Mouse (Mus musculus): ENCODE data around the gene Slc25a1. TPM values are rescaled to one million over a fixed set of nuclear protein-coding genes. Genes with fewer than 3 reads are reported as not detected.
A peak's percentile ranks its signal among the peaks of the same experiment; 100 is the strongest.

Gene Slc25a1
- polyA plus RNA-seq, 1 experiment from 2014 or later = 131 TPM

DNA sequence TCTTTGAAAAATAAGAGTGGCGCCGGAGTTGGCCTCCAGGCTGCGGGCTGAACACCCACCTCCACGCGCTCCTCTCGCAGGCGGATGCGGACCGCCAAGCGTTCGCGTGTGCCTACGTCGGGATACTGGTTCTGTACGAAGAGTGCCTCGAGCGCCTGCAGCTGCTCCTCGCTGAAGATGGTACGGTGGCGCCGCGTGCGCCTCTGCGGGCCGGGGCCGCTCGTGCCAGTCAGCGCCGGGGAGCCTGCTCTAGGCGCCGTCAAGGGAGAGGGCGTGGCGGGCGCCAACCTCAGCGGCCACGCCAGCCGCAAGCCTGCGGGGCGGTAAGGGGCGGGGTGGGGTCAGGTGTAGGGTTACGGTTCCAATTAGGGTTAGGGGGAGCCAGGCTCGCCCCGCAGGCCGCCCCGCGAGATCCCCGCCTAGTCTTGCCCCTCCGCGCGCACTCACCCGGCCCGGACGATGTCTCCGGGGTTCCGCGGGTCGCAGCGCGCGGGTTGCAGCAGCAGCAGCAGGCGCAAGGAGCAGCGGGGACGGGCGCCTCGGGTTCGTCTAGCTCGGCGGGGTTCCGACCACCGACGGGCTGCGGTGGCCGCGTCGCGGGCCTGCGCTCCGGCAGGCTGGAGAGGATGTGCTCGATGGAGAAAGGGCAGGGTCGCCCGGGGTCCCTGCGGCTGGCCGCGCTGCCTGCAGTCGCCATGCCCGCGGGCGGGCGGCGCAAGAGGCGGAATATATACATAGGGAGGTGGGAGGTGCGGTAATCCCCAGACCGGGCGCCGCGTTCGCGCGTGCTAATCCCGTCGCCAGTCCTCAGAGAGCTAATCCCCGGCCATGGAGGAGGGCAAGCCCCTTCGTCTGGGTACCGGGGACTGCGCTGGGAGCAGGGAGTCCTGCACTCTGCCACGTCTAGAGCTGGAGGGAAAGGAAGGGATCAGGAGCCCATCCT lies 13.4 kb downstream of the Slc25a1 start, which contains the start of gene Gsc2:
Gene Gsc2 (minus strand): TSS at position 753 of the 943 bp plus-strand sequence.
- H3K9ac ChIP-seq (ENCODE audit: low read length) = no peak within 1 kb of the TSS
- H3K4me3 ChIP-seq (ENCODE audit: low read depth, low read length) = peak within 1 kb of the TSS; percentile 25
- DNase-seq (ENCODE audit: low spot score) (peak; percentile 42), ATAC-seq (ENCODE audit: insufficient read depth, low FRiP score, low TSS enrichment) (peak; percentile 24; the same call in 1 of the 2 replicates)
- H3K4me1 ChIP-seq (ENCODE audit: control insufficient read depth, insufficient read depth, low read length) = peaks cover 10% of the 10 kb centered on the region
- peaks cover 61% of the 10 kb centered on the region for H3K27me3 ChIP-seq (ENCODE audit: control insufficient read depth, insufficient read depth, low read length)
- H3K27ac ChIP-seq (ENCODE audit: low read depth, low read length) = no peak within 1 kb of the TSS
- H3K36me3 ChIP-seq (ENCODE audit: control insufficient read depth, insufficient read depth, low read length) = no peaks in the 10 kb centered on the region
- no peaks in the 10 kb centered on the region for H3K9me3 ChIP-seq (ENCODE audit: control insufficient read depth, low read length)
- under 1% methylated on average over 97 of the region's 106 CpGs for WGBS
- H3K4me2 ChIP-seq (ENCODE audit: low read depth) = peak within 1 kb of the TSS; percentile 33

DNA sequence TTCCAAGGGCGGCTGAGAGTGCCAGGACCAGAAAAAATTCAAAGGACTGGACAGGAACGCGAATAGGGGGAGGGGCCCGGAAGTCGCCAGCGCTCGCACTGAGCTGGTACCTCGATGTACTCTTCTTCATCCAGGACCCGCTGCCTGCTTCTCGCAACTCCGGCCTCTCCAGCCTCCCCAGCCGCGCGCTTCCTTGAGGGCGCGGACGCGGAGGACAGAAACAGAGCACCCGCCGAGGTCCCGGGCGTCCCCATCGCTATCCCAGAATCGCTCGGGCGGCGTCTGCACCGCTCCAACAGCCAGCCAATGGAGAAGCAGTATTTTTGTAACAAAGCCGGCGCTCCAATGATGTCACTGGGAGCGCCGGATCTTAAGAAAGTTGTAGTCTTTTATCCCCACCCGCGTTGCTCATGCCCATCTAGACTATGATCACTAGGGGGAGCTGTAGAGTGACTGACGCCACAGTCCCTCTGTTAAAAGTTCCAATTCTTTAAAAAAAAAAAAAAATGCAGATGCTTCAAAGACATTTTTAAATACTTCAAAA lies 16.9 kb downstream of the Slc25a1 start, which contains the start of gene Ess2:
Gene Ess2 (minus strand): TSS at position 297 of the 544 bp plus-strand sequence.
- DNase-seq (ENCODE audit: low spot score) = peak; percentile 93
- WGBS = under 1% methylated on average over 35 of the region's 35 CpGs
- 0 out of 2 replicates have a peak within 1 kb of the TSS, but pooled peaks have one; percentile 35 for H3K27ac ChIP-seq (ENCODE audit: low read depth, low read length)

DNA sequence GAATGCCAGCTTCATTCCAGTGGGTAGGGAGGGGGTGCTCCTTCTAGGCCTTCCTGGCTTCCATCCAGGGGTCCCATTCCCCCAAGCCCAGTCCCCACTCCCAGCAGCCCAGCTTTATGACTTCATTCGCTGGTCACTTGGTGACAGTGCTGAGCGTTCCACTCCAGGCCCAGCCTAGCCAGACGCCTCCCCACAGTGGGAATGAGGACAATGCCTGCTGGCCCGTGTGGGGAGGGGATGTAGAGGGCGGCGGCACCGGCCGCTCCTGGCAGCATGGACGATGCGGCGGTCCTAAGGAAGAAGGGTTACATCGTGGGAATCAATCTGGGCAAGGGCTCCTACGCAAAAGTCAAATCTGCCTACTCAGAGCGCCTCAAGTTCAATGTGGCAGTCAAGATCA lies 29.6 kb downstream of the Slc25a1 start, which contains the start of the genes Dgcr2 and Tssk2:
Gene Dgcr2 (minus strand): TSS at position 101 of the 400 bp plus-strand sequence.
Gene Tssk2 (plus strand): TSS at position 176 of the 400 bp plus-strand sequence.
- peaks cover 14% of the 10 kb centered on the region for H3K36me3 ChIP-seq (ENCODE audit: control insufficient read depth, insufficient read depth, low read length)
- 94% methylated on average over 14 of the region's 14 CpGs for WGBS
- no peak within 1 kb of the TSS for H3K9ac ChIP-seq (ENCODE audit: low read length)
- no peak for ATAC-seq (ENCODE audit: insufficient read depth, low FRiP score, low TSS enrichment)
- H3K27ac ChIP-seq (ENCODE audit: low read depth, low read length) = no peak within 1 kb of the TSS
- H3K4me3 ChIP-seq (ENCODE audit: low read depth, low read length) = no peak within 1 kb of the TSS
- H3K9me3 ChIP-seq (ENCODE audit: control insufficient read depth, low read length) = no peaks in the 10 kb centered on the region
- no peak for DNase-seq (ENCODE audit: low spot score)
- no peaks in the 10 kb centered on the region for H3K4me1 ChIP-seq (ENCODE audit: control insufficient read depth, insufficient read depth, low read length)
- H3K4me2 ChIP-seq (ENCODE audit: low read depth) = no peak within 1 kb of the TSS
- no peaks in the 10 kb centered on the region for H3K27me3 ChIP-seq (ENCODE audit: control insufficient read depth, insufficient read depth, low read length)

More for the DNA sequence above, 16.9 kb downstream of the Slc25a1 start, which contains the start of gene Ess2:
- Histone ChIP-seq H3K4me2 (ENCODE audit: low read depth) (peak within 1 kb of the TSS; percentile 74), H3K4me3 (ENCODE audit: low read depth, low read length) (peak within 1 kb of the TSS; percentile 67), H3K27me3 (ENCODE audit: control insufficient read depth, insufficient read depth, low read length) (peaks cover 43% of the 10 kb centered on the region), H3K9ac (ENCODE audit: low read length) (peak within 1 kb of the TSS; percentile 73), H3K4me1 (ENCODE audit: control insufficient read depth, insufficient read depth, low read length) (peaks cover 10% of the 10 kb centered on the region), H3K36me3 (ENCODE audit: control insufficient read depth, insufficient read depth, low read length) (peaks cover 14% of the 10 kb centered on the region), H3K9me3 (ENCODE audit: control insufficient read depth, low read length) (no peaks in the 10 kb centered on the region)
- peak; percentile 89 for ATAC-seq (ENCODE audit: insufficient read depth, low FRiP score, low TSS enrichment)

DNA sequence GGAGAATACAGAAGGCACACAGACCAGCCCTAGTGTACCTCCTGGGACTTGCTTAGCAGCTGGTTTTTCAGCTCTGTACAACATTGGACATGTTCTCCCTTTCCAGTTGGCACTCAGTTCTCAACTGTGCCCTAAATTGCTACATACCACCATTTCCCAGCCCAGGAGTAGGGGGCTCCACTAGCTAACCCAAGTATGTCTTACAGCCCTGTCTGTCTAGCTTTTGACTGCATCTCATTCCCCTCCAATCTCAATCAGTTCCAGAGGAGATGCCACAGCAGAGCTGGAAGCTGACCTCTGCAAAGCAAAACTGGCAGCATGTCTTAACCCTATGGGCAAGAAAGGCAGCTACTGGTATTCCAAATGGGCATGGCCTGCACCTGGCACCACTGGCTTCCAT lies 31.9 kb downstream of the Slc25a1 start:
- Histone ChIP-seq H3K4me2 (ENCODE audit: low read depth) (no peak overlapping the region), H3K27ac (ENCODE audit: low read depth, low read length) (no peak overlapping the region), H3K4me1 (ENCODE audit: control insufficient read depth, insufficient read depth, low read length) (no peaks in the 10 kb centered on the region), H3K9ac (ENCODE audit: low read length) (no peak overlapping the region), H3K9me3 (ENCODE audit: control insufficient read depth, low read length) (no peaks in the 10 kb centered on the region), H3K27me3 (ENCODE audit: control insufficient read depth, insufficient read depth, low read length) (no peaks in the 10 kb centered on the region), H3K4me3 (ENCODE audit: low read depth, low read length) (no peak overlapping the region), H3K36me3 (ENCODE audit: control insufficient read depth, insufficient read depth, low read length) (no peaks in the 10 kb centered on the region)
- DNase-seq (ENCODE audit: low spot score) = no peak
- ATAC-seq (ENCODE audit: insufficient read depth, low FRiP score, low TSS enrichment) = no peak

DNA sequence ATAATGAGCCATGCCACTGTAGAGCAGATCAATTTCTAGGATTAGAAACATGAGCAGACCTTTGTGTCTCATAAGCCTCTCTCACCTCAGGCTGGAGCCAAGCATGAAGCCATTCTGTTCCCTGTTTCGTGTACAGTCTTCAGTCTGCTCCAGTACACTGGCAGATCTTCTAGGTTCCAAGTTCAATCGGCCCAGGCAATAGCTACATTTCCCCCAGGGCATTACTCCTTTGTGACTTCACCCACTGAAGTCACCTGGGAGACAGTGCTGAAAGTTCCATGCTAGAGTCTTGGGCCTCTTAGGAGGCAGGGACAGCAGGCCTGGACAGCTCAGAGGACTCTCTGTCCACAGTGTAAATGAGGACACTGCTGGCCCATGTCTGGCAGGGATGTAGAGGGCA lies 34.1 kb downstream of the Slc25a1 start, which contains the start of gene Tssk1:
Gene Tssk1 (plus strand): TSS at position 301 of the 400 bp plus-strand sequence.
- H3K4me2 ChIP-seq (ENCODE audit: low read depth) = no peak within 1 kb of the TSS
- DNase-seq (ENCODE audit: low spot score) (no peak), ATAC-seq (ENCODE audit: insufficient read depth, low FRiP score, low TSS enrichment) (no peak)
- H3K9ac ChIP-seq (ENCODE audit: low read length) = no peak within 1 kb of the TSS
- 86% methylated on average over 2 of the region's 2 CpGs for WGBS
- peaks cover 8% of the 10 kb centered on the region for H3K4me1 ChIP-seq (ENCODE audit: control insufficient read depth, insufficient read depth, low read length)
- H3K36me3 ChIP-seq (ENCODE audit: control insufficient read depth, insufficient read depth, low read length) = no peaks in the 10 kb centered on the region
- no peak within 1 kb of the TSS for H3K27ac ChIP-seq (ENCODE audit: low read depth, low read length)
- no peaks in the 10 kb centered on the region for H3K27me3 ChIP-seq (ENCODE audit: control insufficient read depth, insufficient read depth, low read length)
- no peak within 1 kb of the TSS for H3K4me3 ChIP-seq (ENCODE audit: low read depth, low read length)
- no peaks in the 10 kb centered on the region for H3K9me3 ChIP-seq (ENCODE audit: control insufficient read depth, low read length)

DNA sequence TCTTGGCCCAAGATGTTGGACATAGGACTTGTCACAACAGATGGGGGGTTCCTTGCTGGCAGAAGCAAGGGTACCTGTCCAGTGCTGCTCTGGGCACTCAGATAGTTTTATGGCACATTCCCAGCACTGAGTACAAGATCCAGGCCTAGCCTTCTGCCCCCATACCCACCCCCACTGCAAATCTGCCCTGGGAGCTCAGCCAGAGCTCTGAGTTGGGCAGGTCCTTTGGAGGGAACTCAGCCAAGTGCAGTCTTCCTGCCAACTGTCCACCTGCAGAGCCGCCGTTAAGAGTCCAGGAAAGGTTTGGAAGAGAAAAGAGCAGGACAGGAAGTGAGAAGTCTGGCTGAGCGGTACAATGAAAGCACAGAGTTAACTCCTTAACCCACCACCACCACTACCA lies 35.4 kb downstream of the Slc25a1 start:
- Histone ChIP-seq H3K27me3 (ENCODE audit: control insufficient read depth, insufficient read depth, low read length) (no peaks in the 10 kb centered on the region), H3K27ac (ENCODE audit: low read depth, low read length) (no peak overlapping the region), H3K4me1 (ENCODE audit: control insufficient read depth, insufficient read depth, low read length) (peaks cover 8% of the 10 kb centered on the region), H3K36me3 (ENCODE audit: control insufficient read depth, insufficient read depth, low read length) (no peaks in the 10 kb centered on the region), H3K9ac (ENCODE audit: low read length) (no peak overlapping the region), H3K4me2 (ENCODE audit: low read depth) (no peak overlapping the region), H3K4me3 (ENCODE audit: low read depth, low read length) (no peak overlapping the region), H3K9me3 (ENCODE audit: control insufficient read depth, low read length) (no peaks in the 10 kb centered on the region)
- ATAC-seq (ENCODE audit: insufficient read depth, low FRiP score, low TSS enrichment) = no peak
- DNase-seq (ENCODE audit: low spot score) = no peak
- 89% methylated on average over 3 of the region's 3 CpGs for WGBS

DNA sequence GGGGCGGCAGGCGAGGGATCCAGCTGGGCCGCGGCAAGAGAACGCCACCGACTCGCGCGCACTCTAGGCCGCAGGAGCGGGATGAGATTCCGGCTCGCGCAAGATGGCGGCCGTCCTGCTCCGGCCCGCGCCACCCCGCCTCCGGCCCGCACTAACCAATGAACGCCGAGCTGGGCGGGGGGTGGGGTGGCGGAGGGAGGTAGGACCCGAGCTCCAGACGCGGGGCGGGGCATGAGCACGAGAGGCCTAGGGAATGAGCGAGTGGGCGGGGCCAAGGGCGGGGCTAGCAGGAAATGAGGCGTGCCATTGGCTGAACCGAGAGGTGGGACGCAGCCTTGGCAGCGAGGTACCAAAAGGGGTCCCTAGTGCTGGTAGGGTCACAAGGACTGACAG lies 36.5 kb downstream of the Slc25a1 start, which contains the start of gene Gm20518:
Gene Gm20518 (minus strand): TSS at position 105 of the 393 bp plus-strand sequence.
- DNase-seq (ENCODE audit: low spot score) = peak; percentile 100
- WGBS = under 1% methylated on average over 38 of the region's 38 CpGs
- Histone ChIP-seq H3K9me3 (ENCODE audit: control insufficient read depth, low read length) (no peaks in the 10 kb centered on the region), H3K4me1 (ENCODE audit: control insufficient read depth, insufficient read depth, low read length) (peaks cover 8% of the 10 kb centered on the region), H3K4me2 (ENCODE audit: low read depth) (peak within 1 kb of the TSS; percentile 60), H3K36me3 (ENCODE audit: control insufficient read depth, insufficient read depth, low read length) (no peaks in the 10 kb centered on the region), H3K27me3 (ENCODE audit: control insufficient read depth, insufficient read depth, low read length) (no peaks in the 10 kb centered on the region), H3K9ac (ENCODE audit: low read length) (peak within 1 kb of the TSS; percentile 99), H3K27ac (ENCODE audit: low read depth, low read length) (peak within 1 kb of the TSS; percentile 90), H3K4me3 (ENCODE audit: low read depth, low read length) (peak within 1 kb of the TSS; percentile 99)
- peak; percentile 97 for ATAC-seq (ENCODE audit: insufficient read depth, low FRiP score, low TSS enrichment)

DNA sequence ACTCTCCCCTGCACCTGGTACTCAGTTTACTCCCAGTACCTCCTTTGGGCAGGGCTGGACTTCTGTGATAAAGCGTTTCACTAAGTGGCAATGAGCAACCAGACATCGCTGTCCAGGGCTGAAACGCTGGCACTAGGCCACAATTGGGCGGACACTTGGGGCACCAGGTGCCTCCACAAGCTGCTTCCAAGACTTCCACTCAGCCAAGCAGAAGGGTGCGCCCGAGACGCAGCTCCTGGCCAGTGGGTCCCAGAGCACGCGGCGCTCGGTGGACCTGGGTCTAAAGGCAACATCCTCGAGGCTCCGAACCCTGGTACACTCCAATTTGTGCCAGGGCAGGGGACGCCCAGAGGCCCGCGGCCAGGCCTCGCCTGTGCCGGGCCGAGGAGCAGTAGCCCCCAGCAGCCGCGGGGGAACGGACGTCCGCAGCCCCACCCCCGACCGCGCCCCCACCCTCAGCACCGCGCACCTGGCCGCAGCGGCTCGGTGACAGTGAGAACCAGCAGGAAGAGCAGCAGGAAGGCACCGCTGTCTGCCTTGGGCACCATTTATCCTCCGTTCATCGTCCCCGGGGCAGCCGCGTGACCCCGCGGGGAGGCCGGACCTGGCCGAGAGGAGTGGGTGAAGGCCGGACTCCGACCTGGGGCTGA lies 37.0 kb downstream of the Slc25a1 start:
- DNase-seq (ENCODE audit: low spot score) (peak; percentile 55), ATAC-seq (ENCODE audit: insufficient read depth, low FRiP score, low TSS enrichment) (peak; percentile 70)
- Histone ChIP-seq H3K9me3 (ENCODE audit: control insufficient read depth, low read length) (no peaks in the 10 kb centered on the region), H3K27me3 (ENCODE audit: control insufficient read depth, insufficient read depth, low read length) (no peaks in the 10 kb centered on the region), H3K27ac (ENCODE audit: low read depth, low read length) (peak overlapping the region; percentile 90), H3K36me3 (ENCODE audit: control insufficient read depth, insufficient read depth, low read length) (no peaks in the 10 kb centered on the region), H3K9ac (ENCODE audit: low read length) (peak overlapping the region; percentile 99), H3K4me3 (ENCODE audit: low read depth, low read length) (peak overlapping the region; percentile 99), H3K4me2 (ENCODE audit: low read depth) (peak overlapping the region; percentile 60), H3K4me1 (ENCODE audit: control insufficient read depth, insufficient read depth, low read length) (peaks cover 8% of the 10 kb centered on the region)
- under 1% methylated on average over 42 of the region's 44 CpGs for WGBS

Data from neural tube, embryonic 11.5 days (tissue).